Mouse (Mus musculus): Measurements from ENCODE around the gene Mettl7a3. TPM values are rescaled to one million over a fixed set of nuclear protein-coding genes. Genes with fewer than 3 reads are reported as not detected.
"Not testable (repeated sequence)": the region's sequence is repeated elsewhere in the genome, so short reads cannot be mapped to it uniquely, and the experiment has no call there.

Gene Mettl7a3
- total RNA-seq, 2 experiments from 2014 or later, result not detected

DNA sequence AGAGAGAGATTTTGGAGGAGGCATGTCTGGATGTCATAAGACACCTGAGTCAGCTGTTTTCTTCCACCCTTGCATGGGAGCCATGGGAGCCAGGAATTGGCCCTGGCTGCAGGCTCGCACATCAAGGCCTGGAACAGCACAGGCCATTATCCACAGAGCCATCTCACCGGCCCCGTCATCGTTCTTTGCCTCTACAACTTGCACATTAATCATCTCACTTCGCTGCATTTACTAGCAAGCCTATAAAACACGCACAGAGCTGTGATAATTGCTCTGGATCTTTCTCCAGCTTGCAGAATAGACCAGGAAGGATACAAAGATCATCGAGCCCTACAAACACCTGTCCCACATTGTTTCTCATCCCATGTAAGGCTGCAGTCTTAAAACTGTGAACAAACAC is 4.0 kb upstream of the Mettl7a3 start:
- DNase-seq, result no peak

DNA sequence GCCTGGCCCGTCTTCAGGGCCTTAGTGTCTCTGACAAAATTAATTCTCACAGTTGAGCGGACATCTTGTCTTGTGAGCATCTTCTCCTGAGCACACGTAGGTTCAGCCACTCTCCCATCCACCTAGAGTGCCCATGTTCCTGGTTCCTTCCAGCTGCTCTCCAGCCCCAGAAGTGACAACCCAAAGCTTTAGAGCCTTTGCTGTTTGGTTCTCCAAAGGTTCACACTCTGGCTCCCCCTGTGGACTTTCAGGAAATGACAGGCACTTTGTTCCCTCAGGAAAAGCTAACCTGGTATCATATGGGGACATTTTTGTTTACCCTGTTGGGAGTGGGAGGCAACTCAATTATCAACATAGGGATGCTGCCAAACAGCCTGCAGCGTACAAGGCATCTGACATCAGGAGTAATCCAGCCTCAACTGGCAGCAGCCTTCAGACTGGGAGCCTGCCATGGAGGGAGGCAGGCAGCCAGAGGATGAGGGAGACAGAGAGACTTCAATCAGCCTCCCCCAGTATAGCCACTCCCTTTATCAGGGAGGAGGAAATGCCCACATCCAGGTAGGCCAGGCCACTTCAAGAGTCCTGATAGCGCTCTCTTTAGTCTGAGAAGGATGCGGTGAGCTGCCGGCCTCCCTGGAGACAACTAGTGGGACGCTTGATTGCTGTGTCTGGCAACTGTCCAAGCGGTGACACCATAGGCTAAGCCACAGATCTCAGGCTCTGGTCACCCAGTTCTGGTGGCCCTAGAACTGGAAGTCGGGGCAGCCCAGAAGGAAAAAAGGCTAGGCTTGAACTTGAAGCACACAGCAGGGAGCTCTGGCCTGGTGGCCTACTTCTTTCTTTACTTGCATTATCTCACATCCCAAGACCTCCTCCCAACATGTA is 2.4 kb upstream of the Mettl7a3 start:
- not testable (repeated sequence) for DNase-seq

DNA sequence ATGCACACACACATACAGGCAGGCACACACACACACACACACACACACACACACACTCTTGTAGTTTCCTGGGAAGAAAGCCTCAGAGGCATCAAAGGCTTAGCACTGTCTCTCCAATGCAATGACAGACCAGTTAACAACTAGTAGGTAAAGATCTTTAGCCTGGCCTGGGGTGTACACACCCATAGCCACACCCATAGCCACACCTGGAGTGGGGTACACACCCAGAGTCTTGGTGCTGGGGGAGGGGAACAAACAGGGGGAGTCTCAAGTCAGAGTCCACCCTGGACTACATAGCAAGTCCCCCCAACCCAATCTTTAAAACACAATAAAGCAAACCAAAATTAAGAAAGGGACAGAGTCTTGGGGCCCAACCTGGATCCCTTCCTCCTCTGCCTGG is 2.6 kb downstream of the Mettl7a3 start:
- not testable (repeated sequence) for DNase-seq

DNA sequence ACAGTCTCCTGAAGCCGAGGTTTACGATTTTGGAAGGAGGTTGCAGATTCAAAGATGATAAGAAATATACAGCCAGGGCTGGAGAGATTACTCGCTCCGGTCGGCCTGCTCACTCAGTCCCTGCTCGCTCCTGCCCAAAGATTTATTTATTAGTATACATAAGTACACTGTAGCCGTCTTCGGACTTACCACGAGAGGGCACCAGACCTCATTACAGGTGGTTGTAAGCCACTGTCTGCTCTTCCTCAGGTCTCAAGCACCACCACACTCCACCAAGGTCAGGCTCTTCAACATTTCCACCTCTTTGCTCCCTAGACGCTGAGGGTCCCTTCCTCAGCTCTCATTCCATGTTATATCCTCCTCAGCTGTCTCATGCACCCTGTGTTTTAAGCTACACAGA is 3.1 kb downstream of the Mettl7a3 start:
- peak; percentile 69 for DNase-seq

DNA sequence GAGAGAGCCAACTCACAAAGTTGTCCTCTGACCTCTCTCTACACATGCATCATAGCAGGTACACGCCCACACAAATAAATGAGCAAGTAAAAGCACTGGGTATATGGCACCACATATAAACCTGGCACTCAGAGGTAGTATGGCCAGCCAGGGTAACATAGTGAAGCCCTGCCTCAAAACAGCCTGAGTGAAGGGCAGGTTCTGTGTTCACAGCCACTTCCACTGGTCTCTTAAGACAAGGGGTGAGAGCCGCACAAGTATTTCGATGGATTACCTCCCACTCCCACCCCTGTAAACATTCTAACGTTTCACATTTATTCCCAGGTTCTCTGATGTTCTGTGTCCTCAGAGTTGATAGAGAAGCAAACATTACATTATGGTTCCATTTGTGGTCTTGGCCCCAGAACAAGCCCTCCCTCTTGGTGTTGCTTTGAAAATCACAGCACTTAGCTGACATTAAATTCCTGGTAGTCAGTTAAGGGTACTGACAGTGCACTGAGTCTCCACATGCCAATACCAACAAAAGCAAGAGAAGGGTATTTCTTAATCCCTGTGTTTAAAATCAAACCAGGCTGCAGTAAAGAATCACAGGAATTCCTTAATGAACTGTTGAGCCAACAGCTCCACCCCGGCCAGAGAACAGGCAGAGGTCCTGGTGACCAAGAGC is 6.7 kb downstream of the Mettl7a3 start:
- DNase-seq, result not testable (repeated sequence)

DNA sequence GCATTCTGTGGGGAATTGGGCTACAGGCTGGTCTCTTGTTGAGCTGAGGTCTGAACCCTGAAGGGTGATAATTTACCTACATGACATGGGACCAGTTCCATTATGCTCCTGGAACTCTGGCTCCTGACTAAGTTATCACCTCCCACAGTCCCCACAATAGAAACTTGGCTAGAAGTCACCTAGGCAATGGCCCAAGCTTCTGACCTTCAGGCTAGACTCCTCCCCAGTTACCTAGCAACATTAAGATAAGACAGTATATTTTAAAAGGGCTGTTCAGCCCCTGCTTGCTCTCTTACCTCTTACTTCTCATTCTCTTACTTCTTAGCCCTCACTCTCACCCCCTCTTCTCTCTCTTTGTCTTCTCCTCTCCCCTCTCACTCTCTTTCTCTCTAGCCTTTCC is 10.8 kb downstream of the Mettl7a3 start:
- DNase-seq, result peak; percentile 21

DNA sequence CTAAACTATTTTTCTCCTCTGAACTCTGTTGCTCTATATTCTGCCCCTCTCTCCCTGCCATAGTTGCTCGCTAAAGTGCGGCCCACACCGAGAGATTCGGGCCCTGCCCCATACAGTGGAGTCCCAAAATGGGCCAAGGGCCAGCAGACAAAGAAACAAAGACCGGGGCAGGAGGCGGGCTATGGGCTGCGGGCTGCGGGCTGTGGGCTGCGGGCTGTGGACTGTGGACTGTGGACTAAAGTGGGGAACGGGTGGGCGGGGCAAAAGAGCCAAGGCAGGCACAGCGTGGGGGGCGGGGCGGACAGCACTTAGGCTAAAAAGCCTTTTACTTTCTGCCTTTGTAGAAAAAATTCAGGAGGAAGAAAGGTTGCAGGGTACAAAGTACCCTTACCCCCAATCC is 12.0 kb downstream of the Mettl7a3 start:
- DNase-seq, result no peak

DNA sequence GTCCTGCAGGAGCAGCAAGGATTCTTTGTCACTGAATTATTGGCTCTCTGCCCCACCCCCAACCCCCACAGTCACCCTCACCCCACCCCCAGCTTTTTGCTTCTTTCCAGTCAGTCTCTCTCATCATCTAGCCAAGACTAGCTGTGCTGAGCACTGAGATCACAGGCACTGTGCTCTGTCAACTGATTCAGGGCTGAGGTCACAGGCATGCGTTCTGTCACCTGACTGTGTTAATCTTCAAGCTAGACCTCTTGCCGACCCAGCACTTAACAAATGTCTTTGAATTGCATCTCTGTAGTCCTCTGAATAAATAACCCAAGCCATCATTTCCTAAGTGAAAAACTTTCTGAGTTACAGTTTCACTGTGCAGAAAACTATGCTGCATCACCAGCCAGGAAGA is 14.8 kb downstream of the Mettl7a3 start:
- DNase-seq, result no peak

DNA sequence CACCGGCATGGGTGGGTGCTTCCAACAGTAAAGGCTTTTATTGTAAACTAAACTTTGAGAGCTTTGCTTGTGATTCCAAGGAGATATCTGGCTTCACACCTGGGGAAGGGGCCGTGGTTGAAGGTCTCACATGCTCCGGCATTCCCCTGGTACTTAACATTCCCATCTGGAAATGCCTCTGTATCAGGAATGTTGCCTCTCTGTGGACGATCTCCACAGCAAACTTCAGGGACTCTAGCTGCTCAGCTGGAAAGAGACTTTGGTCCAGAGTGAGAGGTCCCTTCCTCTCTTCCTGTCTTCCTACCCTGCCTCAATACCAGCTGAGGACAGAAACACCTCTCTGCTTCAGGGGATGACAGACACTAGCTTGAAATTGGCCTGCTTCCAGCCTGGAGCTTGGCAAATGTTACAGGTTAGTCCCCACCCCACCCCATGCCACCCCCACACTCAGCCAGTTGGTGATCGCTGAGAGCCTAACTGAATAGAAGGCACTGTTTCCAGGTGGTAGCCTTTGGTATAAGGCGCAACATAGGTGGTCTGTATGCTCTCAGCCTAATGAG is 16.9 kb downstream of the Mettl7a3 start:
- peak; percentile 14 for DNase-seq

DNA sequence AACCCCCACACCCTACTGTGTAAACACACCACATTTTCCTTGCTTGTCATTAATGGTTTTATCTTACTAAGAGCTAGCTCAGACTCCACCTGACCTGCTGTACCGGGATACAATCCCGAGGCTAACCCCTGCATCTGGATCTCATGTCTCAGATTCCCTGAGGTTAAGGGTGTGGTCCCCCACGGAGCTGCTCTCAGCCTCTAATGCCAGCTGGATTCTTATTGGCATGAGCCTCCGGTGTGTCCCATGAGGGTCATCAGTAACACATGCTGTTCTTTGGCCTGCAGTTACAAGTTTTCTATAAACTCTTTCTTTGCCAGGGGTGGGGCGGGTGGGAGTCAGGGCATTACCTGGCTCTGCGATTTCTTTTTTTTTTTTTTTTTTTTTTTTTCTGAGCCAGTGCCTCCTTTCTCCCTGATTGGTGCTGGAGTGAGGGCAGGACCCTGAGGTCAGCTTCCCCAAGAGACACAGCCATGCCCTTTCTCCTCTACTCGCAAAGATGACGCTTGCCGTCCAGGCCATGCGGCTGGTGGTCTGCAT is 18.1 kb downstream of the Mettl7a3 start, which contains the start of the genes Methig1 and Mettl7a2:
Gene Methig1 (plus strand): TSS at position 439 of the 540 bp plus-strand sequence.
Gene Mettl7a2 (plus strand): TSS at position 490 of the 540 bp plus-strand sequence.
- no peak for DNase-seq

DNA sequence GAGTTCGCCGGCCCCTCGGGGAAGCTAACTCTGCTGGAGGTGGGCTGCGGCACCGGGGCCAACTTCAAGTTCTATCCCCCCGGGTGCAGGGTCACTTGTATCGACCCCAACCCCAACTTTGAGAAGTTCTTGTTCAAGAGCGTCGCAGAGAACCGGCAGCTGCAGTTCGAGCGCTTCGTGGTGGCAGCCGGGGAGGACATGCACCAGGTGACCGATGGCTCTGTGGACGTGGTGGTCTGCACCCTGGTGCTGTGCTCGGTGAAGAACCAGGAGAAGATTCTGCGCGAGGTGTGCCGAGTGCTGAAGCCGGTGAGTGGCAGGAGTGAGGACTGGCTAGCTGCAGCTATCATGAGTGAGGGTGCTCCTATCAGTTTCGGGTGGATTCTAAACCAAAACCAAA is 18.7 kb downstream of the Mettl7a3 start:
- not testable (repeated sequence) for DNase-seq

DNA sequence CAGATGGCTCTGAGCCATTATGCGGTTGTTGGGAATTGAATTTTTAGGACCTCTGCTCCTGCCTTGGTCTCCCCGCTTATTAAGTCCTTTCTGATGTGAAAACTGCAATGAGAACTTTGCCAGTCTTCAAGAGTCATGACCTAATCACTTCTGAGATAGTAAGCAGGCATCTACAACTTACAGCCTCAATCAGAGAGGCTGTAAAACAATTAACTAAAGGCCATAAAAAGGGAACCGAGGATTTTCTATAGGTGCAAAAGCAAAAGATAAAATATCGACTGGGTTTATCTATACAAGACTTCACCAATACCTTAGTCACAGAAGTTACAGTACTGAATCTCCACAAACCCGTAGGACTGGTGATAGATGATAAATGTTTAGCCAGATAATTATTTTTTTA is 21.1 kb downstream of the Mettl7a3 start:
- DNase-seq, result no peak

DNA sequence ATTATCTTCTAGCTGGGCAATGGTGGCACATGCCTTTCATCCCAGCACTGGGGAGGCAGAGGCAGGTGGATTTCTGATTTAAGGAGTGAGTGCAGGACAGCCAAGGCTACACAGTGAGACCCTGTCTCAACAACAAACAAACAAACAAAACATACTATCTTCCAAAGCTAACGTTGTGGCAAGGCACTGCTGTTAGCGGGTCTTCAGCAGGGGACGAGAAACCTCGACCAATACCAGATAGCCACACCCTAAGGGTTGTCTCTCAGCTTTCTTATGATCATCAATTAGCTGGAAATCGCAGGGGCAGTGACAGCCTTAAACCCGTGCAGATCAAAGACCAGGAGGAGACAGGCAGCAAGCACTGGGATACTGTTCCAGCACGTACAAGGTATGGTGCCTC is 29.5 kb downstream of the Mettl7a3 start, which contains the start of gene Higd1c:
Gene Higd1c (plus strand): TSS at position 301 of the 400 bp plus-strand sequence.
- no peak for DNase-seq

DNA sequence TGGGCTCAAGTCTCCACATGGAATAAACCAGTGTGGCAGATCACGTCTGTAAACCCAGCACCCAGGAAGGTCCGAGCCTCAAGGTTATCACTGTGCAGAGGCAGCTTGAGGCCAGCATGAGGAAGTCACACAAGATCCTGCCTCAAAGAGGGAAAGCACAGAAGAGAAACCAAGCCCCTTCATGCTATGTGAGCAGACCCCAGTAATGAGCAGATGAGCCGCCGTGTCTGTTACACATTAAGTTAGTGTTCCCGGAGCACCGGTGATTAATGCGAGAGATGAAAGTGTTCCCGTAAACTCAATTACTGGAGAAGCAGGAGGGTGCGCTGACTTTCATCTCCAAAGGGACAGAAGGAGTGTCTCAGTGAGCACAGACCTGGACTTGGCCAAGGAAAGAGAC is 31.2 kb downstream of the Mettl7a3 start:
- DNase-seq, result not testable (repeated sequence)

DNA sequence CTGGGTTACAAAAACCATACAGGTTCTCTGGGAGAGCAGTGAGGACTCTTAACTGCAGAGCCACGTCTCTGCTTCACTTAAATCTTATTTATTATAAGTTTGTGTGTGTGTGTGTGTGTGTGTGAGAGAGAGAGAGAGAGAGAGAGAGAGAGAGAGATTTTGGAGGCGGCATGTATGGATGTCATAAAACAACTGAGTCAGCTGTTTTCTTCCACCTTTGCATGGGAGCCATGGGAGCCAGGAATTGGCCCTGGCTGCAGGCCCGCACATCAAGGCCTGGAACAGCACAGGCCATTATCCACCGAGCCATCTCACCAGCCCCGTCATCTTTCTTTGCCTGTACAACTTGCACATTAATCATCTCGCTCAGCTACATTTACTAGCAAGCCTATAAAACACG is 32.4 kb downstream of the Mettl7a3 start:
- DNase-seq, result no peak

DNA sequence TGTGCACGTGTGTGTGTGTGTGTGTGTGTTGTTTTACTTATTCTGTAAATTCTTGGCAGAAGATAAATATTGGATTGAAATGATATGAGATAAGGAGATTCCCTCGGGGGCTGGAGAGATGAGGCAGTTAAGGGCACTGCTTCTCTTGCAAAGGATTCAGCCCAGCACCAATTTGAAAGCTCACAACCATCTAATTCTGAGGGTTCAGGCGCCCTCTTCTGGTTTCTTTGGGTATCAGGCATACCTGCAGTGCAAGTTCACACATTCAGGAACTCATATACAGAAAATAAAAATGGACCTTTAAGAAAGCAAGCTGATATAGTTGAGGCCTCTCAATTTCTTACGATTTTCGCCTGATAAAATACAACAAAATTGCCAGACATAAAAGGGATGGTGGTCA is 40.3 kb downstream of the Mettl7a3 start:
- DNase-seq, result peak; percentile 73

DNA sequence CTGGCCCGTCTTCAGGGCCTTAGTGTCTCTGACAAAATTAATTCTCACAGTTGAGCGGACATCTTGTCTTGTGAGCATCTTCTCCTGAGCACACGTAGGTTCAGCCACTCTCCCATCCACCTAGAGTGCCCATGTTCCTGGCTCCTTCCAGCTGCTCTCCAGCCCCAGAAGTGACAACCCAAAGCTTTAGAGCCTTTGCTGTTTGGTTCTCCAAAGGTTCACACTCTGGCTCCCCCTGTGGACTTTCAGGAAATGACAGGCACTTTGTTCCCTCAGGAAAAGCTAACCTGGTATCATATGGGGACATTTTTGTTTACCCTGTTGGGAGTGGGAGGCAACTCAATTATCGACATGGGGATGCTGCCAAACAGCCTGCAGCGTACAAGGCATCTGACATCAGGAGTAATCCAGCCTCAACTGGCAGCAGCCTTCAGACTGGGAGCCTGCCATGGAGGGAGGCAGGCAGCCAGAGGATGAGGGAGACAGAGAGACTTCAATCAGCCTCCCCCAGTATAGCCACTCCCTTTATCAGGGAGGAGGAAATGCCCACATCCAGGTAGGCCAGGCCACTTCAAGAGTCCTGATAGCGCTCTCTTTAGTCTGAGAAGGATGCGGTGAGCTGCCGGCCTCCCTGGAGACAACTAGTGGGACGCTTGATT is 43.2 kb downstream of the Mettl7a3 start:
- not testable (repeated sequence) for DNase-seq

DNA sequence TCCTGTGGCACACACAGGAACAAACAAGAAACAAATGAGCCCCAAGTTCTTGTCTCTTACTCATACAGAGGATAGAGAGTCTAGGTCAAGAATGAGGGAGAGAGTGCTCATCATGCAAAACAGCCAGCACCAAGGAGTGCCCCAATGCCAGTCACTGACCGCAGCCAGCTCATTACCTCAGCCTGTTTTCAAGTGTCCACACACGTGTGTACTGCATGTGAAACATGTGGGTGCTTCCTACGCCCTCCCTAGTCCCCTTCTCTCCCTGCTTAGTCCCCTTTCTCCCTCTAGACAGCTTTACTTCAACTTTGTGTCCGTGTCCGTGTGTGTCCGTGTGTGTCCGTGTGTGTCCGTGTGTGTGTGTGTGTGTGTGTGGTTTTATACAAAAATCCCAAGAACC is 44.9 kb downstream of the Mettl7a3 start:
- no peak for DNase-seq

DNA sequence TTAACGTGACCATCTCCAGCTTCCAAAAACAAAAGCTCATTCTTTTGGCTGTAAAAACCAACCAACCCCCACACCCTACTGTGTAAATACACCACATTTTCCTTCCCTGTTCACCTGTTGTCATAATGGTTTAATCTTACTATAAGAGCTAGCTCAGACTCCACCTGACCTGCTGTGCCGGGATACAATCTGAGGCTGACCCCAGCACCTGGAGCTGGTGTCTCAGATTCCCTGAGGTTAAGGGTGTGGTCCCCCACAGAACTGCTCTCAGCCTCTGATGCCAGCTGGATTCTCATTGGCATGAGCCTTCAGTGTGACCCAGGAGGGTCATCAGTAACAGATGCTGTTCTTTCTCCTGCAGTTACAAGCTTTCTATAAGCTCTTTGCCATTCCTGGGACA is 45.4 kb downstream of the Mettl7a3 start:
- DNase-seq, result no peak

DNA sequence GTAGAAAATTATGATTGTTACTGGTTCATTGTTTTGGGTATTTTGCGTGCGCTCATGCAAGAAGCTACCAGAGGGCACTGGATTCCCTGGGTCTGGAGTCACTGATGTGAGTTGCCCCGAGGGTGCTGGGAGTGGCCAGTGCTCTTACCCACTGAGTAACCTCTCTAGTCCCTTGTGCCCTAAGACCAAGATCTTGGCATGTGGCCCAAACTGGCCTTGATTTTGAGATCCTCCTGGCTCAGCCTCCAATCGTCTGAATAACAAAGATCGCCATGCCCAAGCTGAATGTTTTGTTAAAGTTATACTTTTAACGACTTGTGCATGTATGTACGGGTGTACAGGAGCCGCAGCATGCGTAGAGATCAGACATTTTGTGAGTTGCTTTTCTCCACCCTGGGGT is 51.0 kb downstream of the Mettl7a3 start:
- no peak for DNase-seq

DNA sequence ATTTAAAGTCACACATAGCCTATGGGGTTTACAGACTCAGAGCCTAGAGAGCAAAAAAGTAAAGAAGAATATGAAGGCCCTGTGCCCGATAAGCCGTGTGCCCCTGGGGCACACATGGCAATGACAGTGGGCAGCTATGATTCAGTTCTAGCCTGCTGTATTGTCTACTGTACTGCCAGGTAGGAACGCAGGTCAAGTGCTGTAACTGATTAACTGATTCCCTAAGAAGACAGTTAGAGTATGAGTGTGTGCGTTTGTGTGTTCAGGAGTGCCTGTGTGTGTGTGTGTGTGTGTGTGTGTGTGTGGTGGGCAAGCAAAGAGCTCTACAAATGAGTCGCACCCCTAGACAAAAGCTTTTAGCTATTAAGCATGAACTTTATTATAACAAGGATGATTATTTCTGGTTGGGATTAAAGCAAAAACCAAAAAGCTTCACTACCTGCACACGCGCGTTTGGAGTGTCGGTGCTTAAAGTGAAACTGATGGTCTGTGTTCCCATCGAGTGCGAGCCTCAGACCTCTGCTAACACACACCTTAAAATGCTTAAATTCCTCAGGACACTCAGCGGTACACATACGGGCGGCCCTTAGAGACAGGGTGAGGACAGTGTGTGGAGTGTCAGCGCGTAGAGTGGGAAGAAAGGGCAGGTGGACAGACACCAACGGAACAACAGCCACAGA is 53.0 kb downstream of the Mettl7a3 start:
- no peak for DNase-seq
